Mouse (Mus musculus) forebrain, embryonic 12.5 days (tissue): ENCODE measurements around the gene Ivd. TPM values are rescaled to one million over a fixed set of nuclear protein-coding genes. Genes with fewer than 3 reads are reported as not detected.
A peak's percentile ranks its signal among the peaks of the same experiment; 100 is the strongest.

Experiments
- ATAC-seq: fragments of 200-750 bp; cut with Nextera tagmentation; 2 replicates; pipeline ENCODE4 v1.8.0; 2017; ENCODE audit warnings: moderate TSS enrichment; ENCODE audit not compliant: low FRiP score
- H3K27ac ChIP-seq: fragments of 300-500 bp; sonication (generic); 2 replicates; pipeline ENCODE4 v1.5.1; 2016; ENCODE audit warnings: mild to moderate bottlenecking
- H3K27me3 ChIP-seq: fragments of 300-500 bp; sonication (generic); 2 replicates; pipeline ENCODE4 v1.6.1; 2016; ENCODE audit warnings: mild to moderate bottlenecking
- H3K36me3 ChIP-seq: fragments of 300-500 bp; sonication (generic); replicated peaks from 2 replicates; pipeline ENCODE4 v1.6.1; 2016; ENCODE audit warnings: mild to moderate bottlenecking
- H3K4me1 ChIP-seq: fragments of 300-500 bp; sonication (generic); 2 replicates; pipeline ENCODE4 v1.6.1; 2016
- H3K4me2 ChIP-seq: fragments of 300-500 bp; sonication (generic); 2 replicates; pipeline ENCODE4 v1.6.1; 2016; ENCODE audit warnings: mild to moderate bottlenecking, moderate library complexity
- H3K4me3 ChIP-seq: fragments of 300-500 bp; sonication (generic); replicated peaks from 2 replicates; pipeline ENCODE4 v1.5.1; 2016; ENCODE audit warnings: mild to moderate bottlenecking
- H3K9ac ChIP-seq: fragments of 300-500 bp; sonication (generic); 2 replicates; pipeline ENCODE4 v1.6.1; 2016; ENCODE audit warnings: mild to moderate bottlenecking
- H3K9me3 ChIP-seq: fragments of 300-500 bp; sonication (generic); 2 replicates; pipeline ENCODE4 v1.6.1; 2016
- WGBS: fragments of 180-500 bp; shearing (Covaris S2); methylation state at CpG from one replicate; pipeline ENCODE4 v1.1.7; 2016; 5-methylcytosine and 5-hydroxymethylcytosine counted together
- polyA plus RNA-seq: library from polyadenylated mRNA; unstranded; fragments of >200 nt; fragmentation: Nextera tagmentation; extraction: Ambion mirVana; gene quantifications from 2 replicates; pipeline ENCODE4 v1.2.1, GENCODE M21; 2016

Gene Ivd
- polyA plus RNA-seq, 1 experiment from 2014 or later = 56.3 TPM

- Histone ChIP-seq H3K4me1 (no peaks in the 10 kb centered on the region), H3K4me3 (no peak overlapping the region), H3K27ac (no peak overlapping the region), H3K27me3 (no peaks in the 10 kb centered on the region), H3K9me3 (no peaks in the 10 kb centered on the region), H3K9ac (no peak overlapping the region), H3K36me3 (no peaks in the 10 kb centered on the region), H3K4me2 (no peak overlapping the region)
- WGBS = 63% methylated on average over 7 of the region's 7 CpGs
- ATAC-seq = no peak
Measured at GRCm38 (mm10) chr2:118846246-118846645, 15.5 kb upstream of the Ivd start.

GRCm38 (mm10) chr2:118851756-118852155 lies 10.0 kb upstream of the Ivd start:
- H3K4me1 ChIP-seq = no peaks in the 10 kb centered on the region
- no peaks in the 10 kb centered on the region for H3K9me3 ChIP-seq
- no peak overlapping the region for H3K4me2 ChIP-seq
- H3K4me3 ChIP-seq = no peak overlapping the region
- no peaks in the 10 kb centered on the region for H3K27me3 ChIP-seq
- 39% methylated on average over 3 of the region's 3 CpGs for WGBS
- H3K36me3 ChIP-seq = no peaks in the 10 kb centered on the region
- no peak overlapping the region for H3K9ac ChIP-seq
- no peak overlapping the region for H3K27ac ChIP-seq
- no peak for ATAC-seq

GRCm38 (mm10) chr2:118862340-118862675 lies 554 bp downstream of the Ivd start:
- H3K4me3 ChIP-seq = peak overlapping the region; percentile 62
- peaks cover 20% of the 10 kb centered on the region for H3K4me1 ChIP-seq
- H3K9ac ChIP-seq = peak overlapping the region; percentile 81
- WGBS = 63% methylated on average over 1 of the region's 3 CpGs
- H3K27ac ChIP-seq = no peak overlapping the region; the same call in 1 of the 2 replicates
- ATAC-seq = no peak
- no peaks in the 10 kb centered on the region for H3K9me3 ChIP-seq
- H3K36me3 ChIP-seq = 0 out of 2 replicates have a peak, but pooled peaks cover 2% of the 10 kb centered on the region
- peak overlapping the region; percentile 74 for H3K4me2 ChIP-seq
- no peaks in the 10 kb centered on the region for H3K27me3 ChIP-seq

- H3K4me3 ChIP-seq = no peak overlapping the region
- no peak overlapping the region for H3K9ac ChIP-seq
- no peaks in the 10 kb centered on the region for H3K9me3 ChIP-seq
- no peak for ATAC-seq
- H3K4me2 ChIP-seq = no peak overlapping the region
- H3K27me3 ChIP-seq = no peaks in the 10 kb centered on the region
- H3K4me1 ChIP-seq = no peaks in the 10 kb centered on the region
- WGBS = 97% methylated on average over 3 of the region's 3 CpGs
- peaks cover 41% of the 10 kb centered on the region for H3K36me3 ChIP-seq
- no peak overlapping the region for H3K27ac ChIP-seq
Measured at GRCm38 (mm10) chr2:118870601-118871000, 8.8 kb downstream of the Ivd start.

- no peak overlapping the region for H3K4me3 ChIP-seq
- 91% methylated on average over 1 of the region's 1 CpGs for WGBS
- H3K27ac ChIP-seq = no peak overlapping the region
- peaks cover 42% of the 10 kb centered on the region for H3K36me3 ChIP-seq
- ATAC-seq = no peak
- no peaks in the 10 kb centered on the region for H3K9me3 ChIP-seq
- no peak overlapping the region for H3K9ac ChIP-seq
- H3K4me2 ChIP-seq = no peak overlapping the region
- no peaks in the 10 kb centered on the region for H3K4me1 ChIP-seq
- no peaks in the 10 kb centered on the region for H3K27me3 ChIP-seq
Measured at GRCm38 (mm10) chr2:118871032-118871431, 9.3 kb downstream of the Ivd start.

- Histone ChIP-seq H3K27ac (no peak overlapping the region), H3K4me1 (no peaks in the 10 kb centered on the region), H3K4me3 (no peak overlapping the region), H3K9ac (no peak overlapping the region), H3K36me3 (peaks cover 60% of the 10 kb centered on the region), H3K27me3 (no peaks in the 10 kb centered on the region), H3K4me2 (no peak overlapping the region), H3K9me3 (no peaks in the 10 kb centered on the region)
- WGBS = 90% methylated on average over 5 of the region's 5 CpGs
- ATAC-seq = no peak
Measured at GRCm38 (mm10) chr2:118873018-118873417, 11.3 kb downstream of the Ivd start.

- H3K36me3 ChIP-seq = peaks cover 65% of the 10 kb centered on the region
- no peaks in the 10 kb centered on the region for H3K4me1 ChIP-seq
- no peak overlapping the region for H3K9ac ChIP-seq
- ATAC-seq = no peak
- H3K9me3 ChIP-seq = no peaks in the 10 kb centered on the region
- H3K27me3 ChIP-seq = no peaks in the 10 kb centered on the region
- WGBS = 91% methylated on average over 6 of the region's 6 CpGs
- no peak overlapping the region for H3K4me2 ChIP-seq
- no peak overlapping the region for H3K27ac ChIP-seq
- H3K4me3 ChIP-seq = no peak overlapping the region
Measured at GRCm38 (mm10) chr2:118873890-118874430, 12.2 kb downstream of the Ivd start.

- Histone ChIP-seq H3K9me3 (no peaks in the 10 kb centered on the region), H3K4me1 (no peaks in the 10 kb centered on the region), H3K27me3 (no peaks in the 10 kb centered on the region), H3K36me3 (peaks cover 55% of the 10 kb centered on the region), H3K4me3 (no peak overlapping the region), H3K4me2 (no peak overlapping the region), H3K9ac (no peak overlapping the region), H3K27ac (no peak overlapping the region)
- no peak for ATAC-seq
- WGBS = 91% methylated on average over 8 of the region's 8 CpGs
Measured at GRCm38 (mm10) chr2:118875316-118875715, 13.6 kb downstream of the Ivd start.

GRCm38 (mm10) chr2:118876453-118876852 lies 14.7 kb downstream of the Ivd start:
- Histone ChIP-seq H3K9me3 (no peaks in the 10 kb centered on the region), H3K9ac (no peak overlapping the region), H3K4me2 (no peak overlapping the region), H3K4me1 (no peaks in the 10 kb centered on the region), H3K36me3 (peaks cover 59% of the 10 kb centered on the region), H3K27me3 (no peaks in the 10 kb centered on the region), H3K4me3 (no peak overlapping the region), H3K27ac (no peak overlapping the region)
- WGBS = 95% methylated on average over 9 of the region's 9 CpGs
- ATAC-seq = no peak

- Histone ChIP-seq H3K4me2 (no peak overlapping the region), H3K27me3 (peaks cover 25% of the 10 kb centered on the region), H3K27ac (no peak overlapping the region), H3K9me3 (no peaks in the 10 kb centered on the region), H3K4me3 (no peak overlapping the region), H3K9ac (no peak overlapping the region), H3K4me1 (peaks cover 6% of the 10 kb centered on the region), H3K36me3 (peaks cover 34% of the 10 kb centered on the region)
- ATAC-seq = no peak
- 83% methylated on average over 4 of the region's 4 CpGs for WGBS
Measured at GRCm38 (mm10) chr2:118881019-118881418, 19.3 kb downstream of the Ivd start.

- no peak for ATAC-seq
- no peak overlapping the region for H3K4me3 ChIP-seq
- H3K9me3 ChIP-seq = no peaks in the 10 kb centered on the region
- H3K27me3 ChIP-seq = peaks cover 26% of the 10 kb centered on the region
- H3K9ac ChIP-seq = no peak overlapping the region
- no peak overlapping the region for H3K27ac ChIP-seq
- WGBS = 86% methylated on average over 5 of the region's 5 CpGs
- H3K4me2 ChIP-seq = no peak overlapping the region
- H3K4me1 ChIP-seq = peaks cover 6% of the 10 kb centered on the region
- peaks cover 25% of the 10 kb centered on the region for H3K36me3 ChIP-seq
Measured at GRCm38 (mm10) chr2:118881956-118882355, 20.2 kb downstream of the Ivd start.

GRCm38 (mm10) chr2:118882840-118883679 lies 21.3 kb downstream of the Ivd start:
- peak overlapping the region; percentile 50 for H3K9ac ChIP-seq
- H3K27me3 ChIP-seq = peaks cover 34% of the 10 kb centered on the region
- peak overlapping the region; percentile 37 for H3K4me3 ChIP-seq
- H3K27ac ChIP-seq = no peak overlapping the region
- 2% methylated on average over 32 of the region's 32 CpGs for WGBS
- peak overlapping the region; percentile 68 for H3K4me2 ChIP-seq
- H3K9me3 ChIP-seq = no peaks in the 10 kb centered on the region
- H3K4me1 ChIP-seq = peaks cover 10% of the 10 kb centered on the region
- peaks cover 16% of the 10 kb centered on the region for H3K36me3 ChIP-seq
- ATAC-seq = peak; percentile 85

GRCm38 (mm10) chr2:118887440-118887839 lies 25.7 kb downstream of the Ivd start:
- H3K27ac ChIP-seq = no peak overlapping the region
- H3K4me1 ChIP-seq = peaks cover 10% of the 10 kb centered on the region
- no peak overlapping the region for H3K4me3 ChIP-seq
- H3K4me2 ChIP-seq = no peak overlapping the region
- no peak overlapping the region for H3K9ac ChIP-seq
- ATAC-seq = no peak
- peaks cover 49% of the 10 kb centered on the region for H3K27me3 ChIP-seq
- WGBS = 73% methylated on average over 13 of the region's 13 CpGs
- H3K9me3 ChIP-seq = no peaks in the 10 kb centered on the region
- H3K36me3 ChIP-seq = no peaks in the 10 kb centered on the region
